26 mouse cellular contexts compared by ENCODE assay signal in the genomic region with DNA sequence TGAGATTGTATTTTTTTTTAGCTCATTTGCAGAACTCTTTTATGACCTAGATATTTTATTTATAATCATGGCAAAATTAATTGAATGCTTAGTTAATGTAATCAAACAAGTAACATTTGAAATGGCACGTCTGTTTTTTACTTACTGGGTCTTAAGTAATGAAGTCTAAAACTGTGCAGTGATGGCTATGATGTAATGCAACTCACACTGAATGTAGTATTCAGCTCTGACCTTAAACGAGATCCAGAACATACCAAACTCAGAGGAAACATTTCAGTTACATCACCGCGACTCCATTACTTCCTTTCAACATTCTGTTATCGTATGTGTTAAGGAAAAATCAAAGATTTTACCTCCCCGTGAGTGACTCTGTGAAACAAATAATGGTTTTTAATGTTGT.
DNase-seq lines count a peak whose midpoint lies in the region; ATAC-seq and TF ChIP-seq lines count a peak whose summit lies in the region.
"Had no signal": no experiment of that assay in that cellular context is flagged by ENCODE, and none has a peak within 500 bp of the region (broad histone marks: within the 10 kb centered on the region; RNA-seq: fewer than 3 reads in every experiment).

No protein-coding gene starts in this region.

- H3K27ac ChIP-seq in lung, embryonic 14.5 days (ENCODE audit: low read depth): 0 out of 2 replicates have a peak overlapping the region, but pooled peaks have one; percentile 30
- peak overlapping the region; percentile 25 for H3K27ac ChIP-seq in lung, embryonic 16.5 days (ENCODE audit: low read length)
- H3K27ac ChIP-seq in MEL (ENCODE audit: control insufficient read depth, low read depth, low read length): no peak overlapping the region
- H3K27ac ChIP-seq: embryonic facial prominence, embryonic 13.5 days; embryonic facial prominence, embryonic 15.5 days; forebrain, embryonic 10.5 days; forebrain, embryonic 12.5 days had no signal

- no peak for TF ChIP-seq POLR2A in MEL (IDR thresholded peaks at IDR 0.05; ENCODE audit: control insufficient read depth in 1 of 2, insufficient read depth in 1 of 2, low read depth in 1 of 2, low read length in 2 of 2, poor library complexity in 1 of 2)

- H3K9ac ChIP-seq in lung, embryonic 14.5 days: no peak overlapping the region
- H3K9ac ChIP-seq in lung, embryonic 16.5 days (ENCODE audit: low read length): no peak overlapping the region
- no peak overlapping the region for H3K9ac ChIP-seq in MEL (ENCODE audit: control insufficient read depth, low read depth, low read length, poor library complexity, severe bottlenecking)
- H3K9ac ChIP-seq: embryonic facial prominence, embryonic 13.5 days; embryonic facial prominence, embryonic 15.5 days; forebrain, embryonic 12.5 days had no signal

- TF ChIP-seq EP300 in MEL (IDR thresholded peaks at IDR 0.05; ENCODE audit: low read depth in 1 of 2, low read length in 2 of 2): no peak

- H3K4me1 ChIP-seq in lung, embryonic 14.5 days (ENCODE audit: insufficient read depth): no peaks in the 10 kb centered on the region
- no peaks in the 10 kb centered on the region for H3K4me1 ChIP-seq in lung, embryonic 16.5 days (replicated peaks; ENCODE audit: control insufficient read depth, insufficient read depth, low read length)
- H3K4me1 ChIP-seq in MEL (ENCODE audit: control insufficient read depth in 1 of 2, insufficient read depth in 2 of 2, low read length in 2 of 2): no peaks in the 10 kb centered on the region
- H3K4me1 ChIP-seq: embryonic facial prominence, embryonic 13.5 days; embryonic facial prominence, embryonic 15.5 days had no signal

- H3K4me2 ChIP-seq in lung, embryonic 14.5 days: no peak overlapping the region
- no peak overlapping the region for H3K4me2 ChIP-seq in lung, embryonic 16.5 days (ENCODE audit: low read depth, low read length)
- H3K4me2 ChIP-seq: embryonic facial prominence, embryonic 13.5 days; embryonic facial prominence, embryonic 15.5 days; forebrain, embryonic 12.5 days had no signal

- no peak for ATAC-seq in lung, embryonic 14.5 days (ENCODE audit: insufficient read depth)
- peak; percentile 84 for ATAC-seq in lung, embryonic 16.5 days (ENCODE audit: low read depth)
- ATAC-seq: CD4-positive, CD25-positive, alpha-beta regulatory T cell, adult 4 months; forebrain, embryonic 14.5 days; forebrain, embryonic 16.5 days had no signal

- no peaks in the 10 kb centered on the region for H3K9me3 ChIP-seq in lung, embryonic 14.5 days (ENCODE audit: low read depth, low read length)
- H3K9me3 ChIP-seq in lung, embryonic 16.5 days (ENCODE audit: control insufficient read depth, low read length): no peaks in the 10 kb centered on the region
- H3K9me3 ChIP-seq in MEL (replicated peaks; ENCODE audit: insufficient read depth, low read length): no peaks in the 10 kb centered on the region
- H3K9me3 ChIP-seq: embryonic facial prominence, embryonic 13.5 days; embryonic facial prominence, embryonic 15.5 days; forebrain, embryonic 10.5 days; forebrain, embryonic 12.5 days; G1E had no signal

- H3K36me3 ChIP-seq in lung, embryonic 14.5 days (ENCODE audit: insufficient read depth): no peaks in the 10 kb centered on the region
- H3K36me3 ChIP-seq in lung, embryonic 16.5 days (ENCODE audit: control insufficient read depth, insufficient read depth, low read length): no peaks in the 10 kb centered on the region
- H3K36me3 ChIP-seq in MEL (ENCODE audit: control insufficient read depth in 1 of 2, insufficient read depth in 2 of 2, low read length in 2 of 2): no peaks in the 10 kb centered on the region
- H3K36me3 ChIP-seq: embryonic facial prominence, embryonic 13.5 days; embryonic facial prominence, embryonic 15.5 days; forebrain, embryonic 10.5 days; forebrain, embryonic 12.5 days; G1E had no signal

- peak; percentile 32 for DNase-seq in lung, embryonic 14.5 days
- no peak for DNase-seq in lung, adult 18-20 months
- no peak for DNase-seq in lung, postnatal 14 days
- no peak for DNase-seq in MEL (ENCODE audit: low read depth, low spot score)
- DNase-seq: adrenal gland, adult 2 months; adrenal gland, postnatal 10 days; adrenal gland, postnatal 25 days; B cell, adult 2 months; cerebellum, adult 11 months; cerebellum, adult 18-20 months; cerebellum, adult 8-10 months; cerebellum, adult 9-11 months; cerebellum, postnatal 14 days; cerebellum, postnatal 36 days; embryo, embryonic 11 days had no signal

- TF ChIP-seq CTCF in lung, embryonic 14.5 days (IDR thresholded peaks at IDR 0.05; ENCODE audit: low read depth): no peak
- no peak for TF ChIP-seq CTCF in MEL (IDR thresholded peaks at IDR 0.05 in 2 of 3, conservative IDR thresholded peaks at IDR 0.05 in 1 of 3; ENCODE audit: control insufficient read depth in 1 of 3, insufficient read depth in 1 of 3, low read depth in 2 of 3, low read length in 3 of 3, poor library complexity in 1 of 3, severe bottlenecking in 1 of 3)

- 51% methylated on average over 6 of the region's 6 CpGs for WGBS in lung, embryonic 14.5 days
- WGBS in lung, embryonic 16.5 days: 47% methylated on average over 6 of the region's 6 CpGs

- no peaks in the 10 kb centered on the region for H3K79me2 ChIP-seq in MEL (ENCODE audit: control insufficient read depth, insufficient read depth, low read length, poor library complexity)

- H3K27me3 ChIP-seq in lung, embryonic 14.5 days (ENCODE audit: insufficient read depth, low read length): no peaks in the 10 kb centered on the region
- no peaks in the 10 kb centered on the region for H3K27me3 ChIP-seq in lung, embryonic 16.5 days (ENCODE audit: control insufficient read depth, insufficient read depth, low read depth, low read length)
- H3K27me3 ChIP-seq in MEL (ENCODE audit: control insufficient read depth in 1 of 2, insufficient read depth in 2 of 2, low read length in 2 of 2): no peaks in the 10 kb centered on the region
- H3K27me3 ChIP-seq: CH12.LX; embryonic facial prominence, embryonic 13.5 days; embryonic facial prominence, embryonic 15.5 days; forebrain, embryonic 12.5 days had no signal

- no peak overlapping the region for H3K4me3 ChIP-seq in lung, embryonic 14.5 days (ENCODE audit: low read depth, low read length)
- no peak overlapping the region for H3K4me3 ChIP-seq in lung, embryonic 16.5 days (ENCODE audit: low read length)
- no peak overlapping the region for H3K4me3 ChIP-seq in MEL (ENCODE audit: control insufficient read depth in 1 of 2, insufficient read depth in 1 of 2, low read depth in 2 of 2, low read length in 2 of 2)
- H3K4me3 ChIP-seq: embryonic facial prominence, embryonic 13.5 days; embryonic facial prominence, embryonic 15.5 days; erythroblast, embryonic 14.5 days; forebrain, embryonic 10.5 days; forebrain, embryonic 12.5 days had no signal

- TF ChIP-seq RAD21 in MEL (IDR thresholded peaks at IDR 0.05; ENCODE audit: low read depth, low read length): no peak

TF ChIP-seq in MEL, 35 proteins besides CTCF, POLR2A, EP300 and RAD21:
- TF ChIP-seq KAT2A (conservative IDR thresholded peaks at IDR 0.05; ENCODE audit: low read depth, low read length) (0 out of 2 replicates have a peak, but pooled peaks have one; percentile 20), MYC (IDR thresholded peaks at IDR 0.05; ENCODE audit: low read depth, low read length) (no peak)
